Mouse (Mus musculus) colon, adult 2 months (tissue): ENCODE results near the gene Cracr2a. TPM values are rescaled to one million over a fixed set of nuclear protein-coding genes. Genes with fewer than 3 reads are reported as not detected.

ENCODE experiments used
- polyA plus RNA-seq: library from polyadenylated mRNA; depleted of rRNA; stranded (reverse); fragments of >200 nt; gene quantifications from 2 replicates; pipeline ENCODE4 v1.2.3, GENCODE M21; 2012; rRNA removed

The Cracr2a gene
- polyA plus RNA-seq, result 10.7 and 13.0 TPM in 2 replicates

GRCm38 (mm10) chr6:127561231-127562020 lies at the start of gene Cracr2a:
Gene Cracr2a, plus strand, starts transcription at chr6:127561338.

Other genes with a start within 250 kb of the Cracr2a start
- 3.6 and 4.0 TPM in 2 replicates for gene Parp11, start 114.5 kb upstream of the Cracr2a start, polyA plus RNA-seq
- gene Prmt8, start 208.1 kb downstream of the Cracr2a start, polyA plus RNA-seq, result 0.05 and 0.07 TPM in 2 replicates